Mouse (Mus musculus): Measurements from ENCODE around the gene Klhl9. TPM values are rescaled to one million over a fixed set of nuclear protein-coding genes. Genes with fewer than 3 reads are reported as not detected.

The Klhl9 gene
- polyA plus RNA-seq, 1 experiment from 2014 or later = 87.9 TPM

DNA sequence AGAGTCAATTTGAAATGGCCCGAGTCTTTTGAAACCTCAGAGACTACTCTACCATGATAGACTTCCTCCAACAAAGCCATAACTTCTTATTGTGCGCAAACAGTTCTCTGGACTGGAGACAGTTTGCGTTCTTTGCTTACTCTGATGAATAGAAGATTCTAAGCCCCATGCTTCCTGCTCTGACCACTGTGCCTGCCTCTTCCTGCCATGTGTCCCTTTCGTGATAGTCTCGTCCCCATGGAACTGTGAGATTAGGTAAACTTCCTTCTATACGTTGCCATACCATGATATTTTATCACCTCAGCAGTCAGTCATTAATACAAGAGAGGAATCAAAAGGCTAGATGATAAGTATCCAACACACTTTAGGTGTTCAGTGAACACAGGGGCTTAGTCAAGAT lies 4.5 kb upstream of the Klhl9 start:
- ATAC-seq (ENCODE audit: insufficient read depth, low FRiP score) = no peak
- H3K4me2 ChIP-seq (ENCODE audit: low read depth, low read length) = no peak overlapping the region
- no peaks in the 10 kb centered on the region for H3K4me1 ChIP-seq (ENCODE audit: control insufficient read depth, insufficient read depth, low read length)
- no peak overlapping the region for H3K27ac ChIP-seq (ENCODE audit: low read length)
- no peak overlapping the region for H3K4me3 ChIP-seq (replicated peaks; ENCODE audit: low read length)
- H3K27me3 ChIP-seq (ENCODE audit: control insufficient read depth, insufficient read depth, low read length) = no peaks in the 10 kb centered on the region
- WGBS = 74% methylated on average over 6 of the region's 6 CpGs
- no peaks in the 10 kb centered on the region for H3K9me3 ChIP-seq (replicated peaks; ENCODE audit: control insufficient read depth, low read length)
- H3K9ac ChIP-seq (ENCODE audit: low read length) = no peak overlapping the region
- no peaks in the 10 kb centered on the region for H3K36me3 ChIP-seq (ENCODE audit: control insufficient read depth, insufficient read depth, low read length)

DNA sequence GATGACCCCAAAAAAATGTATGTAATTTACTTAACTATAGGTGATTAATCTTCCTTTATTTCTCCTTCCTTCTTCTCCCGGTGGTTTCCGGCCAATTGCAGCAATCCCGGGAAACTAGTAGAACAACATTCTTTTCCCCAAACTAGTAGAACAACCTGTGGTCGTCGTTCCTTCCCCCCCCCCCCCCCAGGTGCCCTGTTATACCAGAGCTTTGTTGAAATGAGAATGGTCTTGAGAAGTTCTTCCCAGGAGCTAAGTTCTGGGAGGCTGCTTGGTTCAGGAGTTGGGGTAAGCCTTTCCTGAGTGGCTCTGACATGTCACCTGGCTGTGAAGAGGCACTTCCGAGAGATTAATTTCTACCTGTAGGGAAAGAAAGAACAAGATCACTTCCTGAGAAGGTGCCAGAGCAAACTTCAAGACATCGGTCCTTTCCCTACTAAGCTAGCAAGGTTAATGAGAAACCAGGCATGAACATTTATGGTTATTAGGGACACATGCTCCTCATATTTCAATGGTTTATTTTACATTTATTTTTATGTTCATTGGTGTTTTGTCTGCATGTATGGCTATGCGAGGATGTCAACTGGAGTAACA lies 1.3 kb upstream of the Klhl9 start:
- ATAC-seq (ENCODE audit: insufficient read depth, low FRiP score) = no peak
- Histone ChIP-seq H3K27me3 (ENCODE audit: control insufficient read depth, insufficient read depth, low read length) (no peaks in the 10 kb centered on the region), H3K9ac (ENCODE audit: low read length) (no peak overlapping the region), H3K27ac (ENCODE audit: low read length) (peak overlapping the region; percentile 78), H3K36me3 (ENCODE audit: control insufficient read depth, insufficient read depth, low read length) (no peaks in the 10 kb centered on the region), H3K9me3 (replicated peaks; ENCODE audit: control insufficient read depth, low read length) (no peaks in the 10 kb centered on the region), H3K4me1 (ENCODE audit: control insufficient read depth, insufficient read depth, low read length) (peaks cover 18% of the 10 kb centered on the region), H3K4me3 (replicated peaks; ENCODE audit: low read length) (peak overlapping the region; percentile 11; the same call in 1 of the 2 replicates), H3K4me2 (ENCODE audit: low read depth, low read length) (peak overlapping the region; percentile 22; the same call in 1 of the 2 replicates)
- 48% methylated on average over 8 of the region's 8 CpGs for WGBS

DNA sequence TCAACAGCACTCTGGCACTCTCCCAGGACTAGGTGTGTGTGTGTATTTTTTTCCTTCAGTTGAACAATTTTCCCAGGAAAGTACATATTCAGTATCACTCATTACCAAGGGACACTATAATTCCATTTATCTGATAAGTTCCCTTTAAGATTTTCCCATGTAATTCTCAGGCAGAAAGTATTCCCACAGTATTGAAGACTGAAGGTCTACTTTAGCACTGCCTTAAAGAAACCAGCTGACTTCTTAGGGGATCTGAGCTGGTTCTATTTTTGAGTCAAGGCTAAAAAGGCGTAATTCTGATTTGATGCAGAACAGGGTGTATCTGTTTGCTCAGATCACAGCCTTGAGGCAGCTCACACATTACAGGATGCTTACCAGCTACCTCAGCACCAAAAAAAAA lies 3.5 kb downstream of the Klhl9 start:
- 29% methylated on average over 1 of the region's 1 CpGs for WGBS
- H3K27ac ChIP-seq (ENCODE audit: low read length) = no peak overlapping the region; the same call in 1 of the 2 replicates

DNA sequence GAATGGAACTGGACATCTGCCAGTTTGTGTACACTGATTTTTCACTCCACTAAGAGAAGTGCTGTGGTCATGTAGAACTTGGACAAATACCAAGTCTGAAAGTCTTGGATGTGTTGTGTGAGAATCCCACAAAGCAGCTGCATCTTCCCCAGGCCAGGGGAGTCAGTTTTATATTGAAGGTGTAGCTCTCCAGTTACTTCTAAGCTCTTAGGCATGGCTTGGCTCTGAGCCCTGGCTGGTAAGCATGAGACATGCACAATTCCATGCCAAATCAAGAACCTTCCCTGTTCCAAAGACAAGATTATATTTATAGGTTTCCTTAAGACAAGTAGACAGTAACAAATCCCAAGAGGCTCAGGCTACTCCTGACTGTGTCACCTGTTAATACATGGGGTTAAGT lies 7.2 kb downstream of the Klhl9 start:
- Histone ChIP-seq H3K4me2 (ENCODE audit: low read depth, low read length) (no peak overlapping the region), H3K27me3 (ENCODE audit: control insufficient read depth, insufficient read depth, low read length) (no peaks in the 10 kb centered on the region), H3K4me1 (ENCODE audit: control insufficient read depth, insufficient read depth, low read length) (peaks cover 8% of the 10 kb centered on the region), H3K4me3 (replicated peaks; ENCODE audit: low read length) (no peak overlapping the region), H3K27ac (ENCODE audit: low read length) (no peak overlapping the region), H3K9ac (ENCODE audit: low read length) (no peak overlapping the region), H3K9me3 (replicated peaks; ENCODE audit: control insufficient read depth, low read length) (no peaks in the 10 kb centered on the region), H3K36me3 (ENCODE audit: control insufficient read depth, insufficient read depth, low read length) (peaks cover 10% of the 10 kb centered on the region)
- no peak for ATAC-seq (ENCODE audit: insufficient read depth, low FRiP score)

More for the DNA sequence above, 3.5 kb downstream of the Klhl9 start:
- peaks cover 21% of the 10 kb centered on the region for H3K4me1 ChIP-seq (ENCODE audit: control insufficient read depth, insufficient read depth, low read length)
- H3K4me3 ChIP-seq (replicated peaks; ENCODE audit: low read length) = peak overlapping the region; percentile 41
- no peak for ATAC-seq (ENCODE audit: insufficient read depth, low FRiP score)
- no peaks in the 10 kb centered on the region for H3K9me3 ChIP-seq (replicated peaks; ENCODE audit: control insufficient read depth, low read length)
- H3K9ac ChIP-seq (ENCODE audit: low read length) = peak overlapping the region; percentile 54; the same call in 1 of the 2 replicates
- H3K4me2 ChIP-seq (ENCODE audit: low read depth, low read length) = peak overlapping the region; percentile 64
- H3K36me3 ChIP-seq (ENCODE audit: control insufficient read depth, insufficient read depth, low read length) = peaks cover 10% of the 10 kb centered on the region
- H3K27me3 ChIP-seq (ENCODE audit: control insufficient read depth, insufficient read depth, low read length) = no peaks in the 10 kb centered on the region

DNA sequence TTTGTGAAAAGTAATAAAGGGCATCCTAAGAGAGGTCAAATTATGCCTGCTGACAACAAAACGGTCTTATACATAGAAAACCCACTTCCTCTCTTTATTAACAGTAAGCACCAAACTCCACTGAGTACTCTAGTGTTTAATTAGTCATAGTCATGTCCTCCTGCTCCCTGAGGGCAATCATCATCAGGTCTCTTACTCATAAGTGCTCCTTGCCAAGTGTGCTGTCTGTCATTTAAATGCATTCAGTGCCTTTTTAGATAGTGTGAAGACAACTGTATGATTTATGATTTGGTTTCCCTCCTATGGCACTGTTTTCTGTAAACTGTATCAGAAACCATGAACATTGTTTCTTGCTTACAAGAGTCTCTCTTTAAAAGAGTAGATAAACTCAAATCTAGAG lies 8.0 kb downstream of the Klhl9 start:
- Histone ChIP-seq H3K4me1 (ENCODE audit: control insufficient read depth, insufficient read depth, low read length) (peaks cover 6% of the 10 kb centered on the region), H3K4me3 (replicated peaks; ENCODE audit: low read length) (no peak overlapping the region), H3K27ac (ENCODE audit: low read length) (no peak overlapping the region), H3K9me3 (replicated peaks; ENCODE audit: control insufficient read depth, low read length) (no peaks in the 10 kb centered on the region), H3K4me2 (ENCODE audit: low read depth, low read length) (no peak overlapping the region), H3K36me3 (ENCODE audit: control insufficient read depth, insufficient read depth, low read length) (peaks cover 10% of the 10 kb centered on the region), H3K9ac (ENCODE audit: low read length) (no peak overlapping the region), H3K27me3 (ENCODE audit: control insufficient read depth, insufficient read depth, low read length) (no peaks in the 10 kb centered on the region)
- WGBS = 79% methylated on average over 1 of the region's 1 CpGs
- ATAC-seq (ENCODE audit: insufficient read depth, low FRiP score) = no peak

DNA sequence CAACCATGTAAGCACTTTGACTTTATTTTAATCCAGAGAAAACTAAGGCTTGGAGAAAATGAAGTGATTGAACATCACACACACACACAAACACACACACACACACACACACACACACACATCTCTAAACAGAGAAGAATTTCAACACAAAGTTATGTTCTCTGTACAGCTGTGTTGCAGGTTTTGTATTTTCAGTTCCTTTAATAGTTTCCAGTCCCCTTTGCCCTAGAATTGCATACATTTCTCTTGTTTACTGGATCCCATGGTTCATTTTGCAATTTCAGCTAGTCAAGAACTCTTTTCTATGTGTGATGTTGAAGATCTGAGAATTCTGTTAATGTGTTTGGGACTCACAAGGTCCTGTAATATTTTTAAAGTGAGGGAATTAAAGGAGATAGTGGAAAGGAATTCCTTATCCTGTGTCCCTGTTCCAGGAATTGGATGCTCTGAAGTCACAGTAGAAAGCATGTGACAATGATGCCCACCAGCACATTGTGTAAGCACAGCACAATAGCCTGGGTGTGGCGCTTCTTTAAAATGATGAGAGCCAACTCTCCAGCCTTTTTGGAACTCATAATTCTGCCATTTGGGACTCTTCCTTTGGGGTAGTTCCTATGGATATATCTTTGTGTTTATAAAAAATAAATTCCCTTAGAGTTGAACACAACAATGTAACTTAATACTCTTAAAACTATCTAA lies 15.0 kb downstream of the Klhl9 start:
- Histone ChIP-seq H3K9ac (ENCODE audit: low read length) (no peak overlapping the region), H3K9me3 (replicated peaks; ENCODE audit: control insufficient read depth, low read length) (no peaks in the 10 kb centered on the region), H3K36me3 (ENCODE audit: control insufficient read depth, insufficient read depth, low read length) (no peaks in the 10 kb centered on the region), H3K27me3 (ENCODE audit: control insufficient read depth, insufficient read depth, low read length) (no peaks in the 10 kb centered on the region), H3K4me1 (ENCODE audit: control insufficient read depth, insufficient read depth, low read length) (no peaks in the 10 kb centered on the region), H3K4me3 (replicated peaks; ENCODE audit: low read length) (no peak overlapping the region), H3K27ac (ENCODE audit: low read length) (no peak overlapping the region), H3K4me2 (ENCODE audit: low read depth, low read length) (no peak overlapping the region)
- WGBS = 93% methylated on average over 1 of the region's 1 CpGs
- ATAC-seq (ENCODE audit: insufficient read depth, low FRiP score) = no peak

DNA sequence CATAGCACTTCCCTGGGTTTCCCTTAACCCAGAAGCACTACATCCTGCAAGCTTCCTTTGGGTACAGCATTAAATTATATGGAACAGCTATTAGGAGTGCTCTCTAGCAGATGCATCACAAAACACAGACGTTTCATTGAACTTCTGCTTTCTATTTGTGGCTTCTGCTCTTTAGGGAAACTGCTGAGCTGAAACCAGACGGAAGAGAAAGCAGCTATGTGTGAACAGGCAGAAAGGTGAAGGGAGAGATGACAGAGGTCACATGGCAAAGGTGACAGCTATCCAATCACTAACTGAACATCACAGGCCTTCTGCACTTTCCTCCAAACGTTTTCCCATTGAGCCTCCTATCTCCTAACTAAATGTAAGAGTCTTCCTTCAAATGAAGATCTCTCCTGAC lies 16.3 kb downstream of the Klhl9 start:
- Histone ChIP-seq H3K4me3 (replicated peaks; ENCODE audit: low read length) (no peak overlapping the region), H3K4me1 (ENCODE audit: control insufficient read depth, insufficient read depth, low read length) (no peaks in the 10 kb centered on the region), H3K27me3 (ENCODE audit: control insufficient read depth, insufficient read depth, low read length) (no peaks in the 10 kb centered on the region), H3K27ac (ENCODE audit: low read length) (no peak overlapping the region), H3K9me3 (replicated peaks; ENCODE audit: control insufficient read depth, low read length) (no peaks in the 10 kb centered on the region), H3K9ac (ENCODE audit: low read length) (no peak overlapping the region), H3K4me2 (ENCODE audit: low read depth, low read length) (no peak overlapping the region), H3K36me3 (ENCODE audit: control insufficient read depth, insufficient read depth, low read length) (no peaks in the 10 kb centered on the region)
- WGBS = 42% methylated on average over 3 of the region's 3 CpGs
- no peak for ATAC-seq (ENCODE audit: insufficient read depth, low FRiP score)

DNA sequence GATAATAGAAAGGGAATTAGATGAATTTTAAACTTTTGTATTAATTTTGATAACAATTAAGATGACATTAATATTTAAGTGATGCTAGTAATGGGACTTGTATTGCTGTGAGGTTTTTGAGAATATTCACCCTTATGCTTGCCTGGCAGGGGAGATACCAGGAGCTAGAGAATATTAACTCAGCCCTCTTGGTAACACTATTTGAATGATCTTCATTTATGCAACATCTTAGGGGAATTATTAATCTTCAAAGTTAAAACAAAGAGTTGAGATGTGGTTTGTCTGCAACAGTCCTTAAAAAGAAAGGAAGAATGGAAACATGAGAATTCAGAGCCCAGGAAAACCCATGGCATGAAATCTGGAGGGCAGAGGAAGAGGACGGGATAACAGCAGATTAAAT lies 23.0 kb downstream of the Klhl9 start:
- no peak for ATAC-seq (ENCODE audit: insufficient read depth, low FRiP score)

DNA sequence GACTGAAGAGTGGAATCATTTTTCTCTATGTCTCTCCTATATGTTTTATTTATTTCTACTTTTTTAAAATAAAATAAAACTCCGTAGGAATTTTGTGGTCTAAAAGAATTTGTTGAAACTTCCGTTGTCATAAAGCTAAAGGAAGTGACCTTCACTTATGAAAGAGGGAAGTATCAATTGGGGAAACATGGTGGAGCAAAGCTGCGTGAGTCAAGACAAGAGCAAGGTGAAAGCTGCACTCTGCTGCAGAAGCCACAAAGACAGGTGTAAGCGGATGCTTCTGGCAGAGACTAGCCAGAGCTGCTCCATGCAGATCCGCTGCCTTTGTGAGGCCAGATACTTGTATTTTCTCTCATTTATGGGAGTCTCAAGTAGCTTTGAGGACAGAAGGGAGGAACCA lies 23.5 kb downstream of the Klhl9 start:
- Histone ChIP-seq H3K36me3 (ENCODE audit: control insufficient read depth, insufficient read depth, low read length) (no peaks in the 10 kb centered on the region), H3K4me2 (ENCODE audit: low read depth, low read length) (no peak overlapping the region), H3K4me3 (replicated peaks; ENCODE audit: low read length) (no peak overlapping the region), H3K9me3 (replicated peaks; ENCODE audit: control insufficient read depth, low read length) (no peaks in the 10 kb centered on the region), H3K9ac (ENCODE audit: low read length) (no peak overlapping the region), H3K27me3 (ENCODE audit: control insufficient read depth, insufficient read depth, low read length) (no peaks in the 10 kb centered on the region), H3K4me1 (ENCODE audit: control insufficient read depth, insufficient read depth, low read length) (no peaks in the 10 kb centered on the region), H3K27ac (ENCODE audit: low read length) (no peak overlapping the region)
- WGBS = 74% methylated on average over 5 of the region's 5 CpGs
- ATAC-seq (ENCODE audit: insufficient read depth, low FRiP score) = no peak

More for the DNA sequence above, 23.0 kb downstream of the Klhl9 start:
- Histone ChIP-seq H3K27ac (ENCODE audit: low read length) (no peak overlapping the region), H3K4me1 (ENCODE audit: control insufficient read depth, insufficient read depth, low read length) (no peaks in the 10 kb centered on the region), H3K36me3 (ENCODE audit: control insufficient read depth, insufficient read depth, low read length) (no peaks in the 10 kb centered on the region), H3K4me3 (replicated peaks; ENCODE audit: low read length) (no peak overlapping the region), H3K9me3 (replicated peaks; ENCODE audit: control insufficient read depth, low read length) (no peaks in the 10 kb centered on the region), H3K4me2 (ENCODE audit: low read depth, low read length) (no peak overlapping the region), H3K27me3 (ENCODE audit: control insufficient read depth, insufficient read depth, low read length) (no peaks in the 10 kb centered on the region), H3K9ac (ENCODE audit: low read length) (no peak overlapping the region)
- WGBS = 90% methylated on average over 1 of the region's 1 CpGs

Data from stomach, embryonic 16.5 days (tissue).